Mouse (Mus musculus): ENCODE data around the gene Plxna4.

Gene Plxna4

DNA sequence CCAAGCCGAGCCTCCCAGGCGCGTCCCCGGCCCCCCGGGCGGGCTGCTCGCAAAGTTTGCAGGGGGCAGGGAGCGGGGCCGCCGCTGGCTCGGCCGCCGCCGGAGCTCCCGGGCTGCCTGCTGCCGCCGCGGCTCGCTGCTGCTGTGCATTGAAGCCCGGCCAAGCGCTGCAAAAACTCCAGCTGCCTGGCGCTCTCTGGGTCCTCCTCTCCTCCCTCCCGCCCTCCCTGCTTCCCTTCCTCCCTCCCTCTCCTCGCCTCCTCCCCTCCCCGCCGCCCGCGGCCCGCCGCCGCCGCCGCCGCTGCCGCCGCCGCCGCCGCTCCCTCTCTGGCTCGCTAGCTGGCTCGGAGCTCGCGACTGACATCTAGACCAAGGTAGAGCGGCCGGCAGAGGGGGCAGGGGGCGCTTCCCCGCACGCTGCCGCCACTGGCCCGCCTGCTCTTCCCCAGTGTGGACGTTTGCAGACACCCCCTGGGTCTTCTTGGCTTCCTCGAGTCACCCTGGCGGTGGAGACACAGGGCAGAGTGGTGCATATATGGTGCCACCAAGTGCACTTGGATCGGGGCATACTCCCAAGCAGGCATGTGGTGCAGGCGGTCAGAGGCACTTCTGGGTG, at the start of gene Plxna4:
Plxna4 (minus strand) TSS at position 137 of the 616 bp plus-strand sequence.
- no peak for DNase-seq (ENCODE audit: extremely low read depth, low read depth)

DNA sequence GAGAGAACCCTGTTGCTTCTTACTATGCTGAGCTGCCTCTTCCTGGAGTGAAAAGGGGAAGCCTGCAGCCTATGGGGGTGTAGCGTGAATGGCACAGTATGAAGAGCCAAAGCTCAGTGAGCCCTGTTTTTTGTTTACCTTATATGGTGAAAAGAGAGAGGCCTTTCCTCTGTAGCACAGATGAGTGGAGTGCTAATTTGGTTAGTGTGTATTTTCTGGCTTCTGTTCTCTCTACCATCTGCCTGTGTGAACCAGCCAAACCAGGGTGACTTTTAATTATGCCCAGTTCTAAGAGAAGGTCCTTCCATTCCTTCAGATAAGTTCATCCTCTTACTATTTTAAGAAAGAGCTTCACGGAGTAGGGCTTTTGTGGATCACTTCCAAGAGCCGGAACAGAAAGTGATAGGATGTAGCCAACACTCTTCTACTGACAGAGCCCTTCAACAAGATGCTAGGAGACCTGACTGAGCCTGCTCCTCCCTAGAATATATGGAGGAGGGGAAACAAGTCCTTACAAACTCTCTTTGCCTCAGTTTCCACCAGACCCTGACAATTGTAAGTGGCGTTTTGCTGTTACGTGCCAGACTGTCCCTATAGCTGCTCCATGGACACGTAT, 49.7 kb upstream of the Plxna4 start:
- DNase-seq (ENCODE audit: extremely low read depth, low read depth): no peak

DNA sequence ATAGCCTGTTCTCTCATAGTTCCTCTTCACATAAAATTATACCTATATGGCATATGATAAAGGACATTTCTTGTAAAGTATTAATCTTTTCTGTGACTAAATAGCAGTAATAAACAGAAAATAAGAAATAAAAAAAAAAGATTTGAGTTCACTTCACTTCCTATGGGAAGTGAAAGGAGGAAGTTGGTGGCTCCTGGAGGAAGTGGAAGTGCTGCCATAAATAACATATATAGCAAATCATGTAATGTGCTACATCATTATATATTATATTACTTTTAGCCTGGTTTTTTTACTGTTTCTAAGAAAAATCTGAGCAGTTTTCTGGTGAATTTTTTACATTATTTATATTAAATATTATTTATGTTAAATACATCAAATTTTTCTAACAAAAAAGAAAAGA, 22.7 kb upstream of the Plxna4 start:
- DNase-seq (ENCODE audit: extremely low read depth, low read depth): no peak

DNA sequence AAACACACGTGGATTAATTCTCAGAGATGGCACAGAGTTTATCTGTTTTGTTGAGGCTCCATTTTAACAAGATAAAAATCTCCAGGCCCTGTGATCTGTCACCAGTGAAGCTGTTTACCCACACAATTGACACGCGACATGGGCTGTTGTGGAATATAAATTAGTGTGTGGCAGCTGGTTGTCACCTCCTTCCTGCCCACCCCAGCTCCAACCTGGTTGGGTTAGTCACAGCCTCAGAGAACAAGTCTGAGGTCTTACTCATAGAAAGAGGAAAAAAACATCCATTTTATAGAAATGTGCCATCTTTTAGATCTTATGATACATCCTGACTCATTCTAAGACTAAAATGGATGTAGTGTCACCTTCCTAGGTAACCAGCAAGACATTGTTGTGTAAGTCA, 18.8 kb upstream of the Plxna4 start:
- no peak for DNase-seq (ENCODE audit: extremely low read depth, low read depth)

DNA sequence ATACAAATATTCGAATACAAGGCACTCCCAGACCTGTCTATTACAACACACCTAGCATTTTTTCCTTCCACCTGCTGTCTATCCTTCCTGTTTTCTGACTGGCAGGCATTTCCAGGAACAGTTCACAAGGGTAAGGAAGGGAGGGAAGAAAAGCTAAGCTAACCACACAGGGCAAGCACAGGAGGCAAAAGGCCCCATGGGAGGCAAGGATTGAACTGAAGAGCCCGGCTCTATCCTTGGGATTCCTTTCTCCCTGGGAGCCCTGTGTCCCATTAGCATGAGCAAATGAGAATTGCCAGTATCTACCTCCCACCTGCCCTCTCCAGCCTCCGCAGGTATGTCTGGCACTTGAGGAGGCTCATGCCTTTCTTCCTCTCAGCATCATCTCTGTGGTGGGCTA, 17.6 kb upstream of the Plxna4 start:
- DNase-seq (ENCODE audit: extremely low read depth, low read depth): no peak

DNA sequence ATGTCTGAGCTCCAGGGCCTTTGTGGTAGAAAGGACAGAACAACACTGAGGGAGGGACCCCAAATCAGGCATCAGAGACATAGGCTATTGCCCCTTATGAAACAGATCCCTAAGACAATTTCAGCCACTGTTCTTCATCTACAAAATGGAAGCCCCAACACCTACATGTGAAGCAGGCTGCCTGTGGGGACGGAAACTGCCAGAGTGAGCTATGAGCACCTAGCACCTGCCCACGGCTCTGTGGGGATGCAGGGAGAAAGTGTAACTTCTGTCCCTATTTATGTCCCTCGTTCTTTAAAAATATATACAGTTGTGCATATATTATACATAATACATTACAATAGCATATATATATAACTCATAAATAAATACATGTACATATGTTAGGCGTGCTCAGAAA, 16.9 kb upstream of the Plxna4 start:
- no peak for DNase-seq (ENCODE audit: extremely low read depth, low read depth)

DNA sequence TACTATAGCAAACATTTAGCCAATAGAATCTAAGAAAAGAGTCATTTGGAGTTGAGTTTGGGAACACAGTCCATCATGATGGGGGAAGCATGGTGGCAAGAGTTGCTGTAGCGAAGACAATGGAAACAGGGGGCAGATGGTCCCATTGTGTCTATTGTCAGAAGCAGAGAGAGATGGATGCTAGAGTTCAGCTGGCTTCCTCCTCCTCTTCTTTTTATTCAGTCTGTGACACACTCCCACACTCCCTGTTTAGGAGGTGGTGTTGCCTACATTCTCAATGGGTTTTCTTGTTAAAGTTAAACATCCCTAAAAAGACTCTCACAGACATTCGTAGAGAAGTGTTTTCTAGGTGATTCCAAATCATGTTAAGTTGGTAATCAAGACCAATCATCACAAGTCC, 14.1 kb upstream of the Plxna4 start:
- DNase-seq (ENCODE audit: extremely low read depth, low read depth): no peak

DNA sequence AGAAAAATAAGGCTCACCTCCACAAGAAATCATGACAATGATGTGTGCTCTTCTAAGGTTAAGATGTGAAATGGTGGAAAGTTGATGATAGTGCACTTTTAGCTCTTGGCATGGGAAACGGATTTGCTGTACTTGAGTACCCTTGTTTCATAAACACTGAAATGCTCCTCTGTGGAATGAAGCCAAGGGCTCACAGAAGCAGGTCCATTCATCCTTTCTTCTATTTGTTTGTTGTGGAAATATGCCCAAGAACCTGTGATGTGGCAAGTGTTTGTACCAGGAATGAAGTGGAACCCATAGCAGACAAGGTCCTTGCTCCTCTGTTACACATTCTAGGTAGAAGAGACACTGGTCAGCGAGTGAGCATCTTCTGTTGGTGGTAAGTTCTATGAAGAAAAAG, 13.3 kb upstream of the Plxna4 start:
- no peak for DNase-seq (ENCODE audit: extremely low read depth, low read depth)

DNA sequence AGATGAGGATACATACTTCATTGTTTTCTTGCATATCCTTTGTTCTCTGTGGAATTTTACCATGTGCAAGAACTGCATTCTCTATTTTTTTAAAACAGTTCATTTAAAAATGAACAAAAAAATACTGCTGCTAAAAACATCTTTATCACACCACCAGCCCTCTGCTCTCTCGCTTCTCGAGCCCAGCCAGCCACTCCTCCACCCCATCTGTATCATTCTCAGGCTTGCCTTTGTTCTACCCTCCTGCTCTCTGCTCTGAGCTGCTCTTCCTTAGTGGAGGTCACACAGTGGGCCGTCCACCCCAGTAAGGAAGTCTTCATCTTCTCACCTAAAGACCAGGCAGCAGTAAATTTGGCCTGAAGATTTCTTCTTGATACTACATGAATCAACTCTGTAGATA, 7.6 kb upstream of the Plxna4 start:
- DNase-seq (ENCODE audit: extremely low read depth, low read depth): no peak

DNA sequence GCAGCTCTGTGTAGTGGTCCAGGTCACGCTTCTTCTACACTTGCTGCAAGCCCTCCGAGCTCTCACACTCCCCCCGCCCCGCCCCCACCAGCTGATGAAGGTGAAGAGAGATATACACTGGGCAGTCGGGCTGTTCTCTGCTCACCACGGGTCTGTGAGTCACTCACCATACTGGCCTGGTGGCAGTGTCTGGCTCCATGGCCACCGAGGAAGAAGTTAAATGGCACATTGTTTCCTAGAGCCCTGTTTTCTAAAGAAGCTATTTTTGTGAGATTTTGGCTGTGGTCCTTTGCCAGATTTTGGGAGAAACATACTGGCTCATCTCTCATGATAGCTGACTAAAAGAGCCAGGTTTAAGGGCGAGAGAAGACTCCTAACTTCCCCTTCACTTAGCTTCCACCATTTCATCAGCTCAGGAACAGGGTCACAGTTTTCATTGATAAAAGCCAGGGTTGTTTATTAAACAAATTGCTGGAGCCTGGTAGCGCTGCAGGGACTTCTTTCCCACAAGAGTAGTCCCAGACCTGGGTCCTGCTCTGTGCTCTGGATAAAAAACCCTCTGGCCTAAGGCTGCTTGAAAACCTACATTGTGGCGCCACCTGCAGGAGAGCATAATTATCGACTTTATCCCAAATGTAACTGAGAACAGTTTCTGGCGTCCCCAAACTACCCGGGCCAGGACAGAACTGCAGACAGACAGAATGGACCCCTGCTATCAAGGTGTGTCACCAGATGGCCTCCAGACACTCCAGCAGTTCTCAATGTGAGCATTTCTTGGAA, 3.2 kb upstream of the Plxna4 start:
- DNase-seq (ENCODE audit: extremely low read depth, low read depth): no peak

DNA sequence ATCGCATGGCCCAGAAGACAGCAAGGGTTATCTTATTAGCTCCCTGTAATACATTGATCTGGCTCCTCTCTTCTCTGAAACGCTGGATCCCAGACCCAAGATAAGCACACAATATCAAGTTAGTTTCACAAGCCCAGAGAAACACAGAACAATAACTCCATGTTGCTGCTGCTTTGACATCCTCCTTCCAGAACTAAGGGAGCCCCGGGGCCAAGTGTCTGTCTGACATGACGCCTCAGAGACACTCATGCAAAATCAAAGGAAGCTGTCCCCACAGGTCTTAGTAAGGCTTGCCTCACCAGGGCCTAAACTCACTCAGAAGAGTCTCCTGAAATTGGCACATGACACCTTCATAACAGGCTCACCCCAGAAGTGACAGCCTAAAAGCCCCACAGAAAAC, 1.6 kb upstream of the Plxna4 start:
- no peak for DNase-seq (ENCODE audit: extremely low read depth, low read depth)

DNA sequence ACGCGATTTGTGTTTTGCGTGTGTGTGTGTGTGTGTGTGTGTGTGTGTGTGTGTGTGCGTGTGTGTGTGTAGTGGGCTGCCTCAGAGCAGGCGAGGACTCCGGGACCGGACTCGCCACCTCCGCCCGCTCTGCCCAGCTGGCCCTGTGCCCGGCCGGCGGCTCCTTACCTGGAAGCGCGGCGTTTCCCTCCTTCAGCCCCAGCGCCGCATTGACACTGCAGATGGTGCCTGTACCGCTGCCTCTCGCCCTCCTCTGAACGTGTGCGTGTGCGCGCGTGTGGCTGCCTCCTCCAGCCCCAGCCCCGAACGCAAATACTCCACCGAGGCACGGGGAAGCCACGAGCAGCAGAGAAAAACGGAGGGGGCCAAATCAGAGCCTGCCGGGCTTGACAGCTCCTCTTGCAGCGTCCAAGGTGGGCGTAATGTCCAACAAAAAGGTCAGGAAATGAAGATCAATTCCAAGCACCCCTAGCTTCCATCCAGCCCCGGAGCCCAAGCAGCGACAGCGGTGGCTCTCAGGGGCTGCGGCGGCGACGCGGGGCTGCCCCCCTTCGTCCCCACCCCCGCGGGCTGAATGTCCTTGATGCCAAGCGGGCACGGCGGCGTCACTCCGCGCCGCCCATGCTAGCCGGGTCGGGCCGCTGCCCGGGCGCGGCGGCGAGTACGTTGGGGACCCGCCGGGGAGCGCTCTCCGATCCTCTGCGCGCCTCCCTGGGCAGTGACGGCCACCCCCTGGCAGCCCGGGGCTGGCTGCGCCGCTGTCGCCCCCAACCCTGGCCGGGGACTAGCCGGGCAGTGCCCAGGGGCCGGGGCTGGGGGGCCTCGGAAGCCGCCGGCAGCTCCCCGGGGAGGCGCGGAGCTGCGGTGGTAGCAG, 619 bp downstream of the Plxna4 start:
- no peak for DNase-seq (ENCODE audit: extremely low read depth, low read depth)

DNA sequence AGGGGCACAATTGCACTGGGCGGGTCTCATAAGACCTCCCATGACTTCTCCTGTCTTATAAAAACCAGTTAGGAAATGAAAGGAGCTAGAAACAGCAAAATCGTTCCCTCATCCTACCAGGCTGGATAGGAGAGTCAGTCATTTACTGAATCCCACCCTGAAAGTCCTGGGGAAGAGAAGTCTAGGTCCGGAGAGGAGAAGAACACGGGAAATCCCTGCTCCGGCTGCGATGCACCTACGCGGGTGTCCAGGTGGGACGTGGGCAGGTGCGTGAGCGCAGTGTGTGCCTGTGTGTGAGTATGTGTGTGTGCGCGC, 1.2 kb downstream of the Plxna4 start:
- no peak for DNase-seq (ENCODE audit: extremely low read depth, low read depth)

DNA sequence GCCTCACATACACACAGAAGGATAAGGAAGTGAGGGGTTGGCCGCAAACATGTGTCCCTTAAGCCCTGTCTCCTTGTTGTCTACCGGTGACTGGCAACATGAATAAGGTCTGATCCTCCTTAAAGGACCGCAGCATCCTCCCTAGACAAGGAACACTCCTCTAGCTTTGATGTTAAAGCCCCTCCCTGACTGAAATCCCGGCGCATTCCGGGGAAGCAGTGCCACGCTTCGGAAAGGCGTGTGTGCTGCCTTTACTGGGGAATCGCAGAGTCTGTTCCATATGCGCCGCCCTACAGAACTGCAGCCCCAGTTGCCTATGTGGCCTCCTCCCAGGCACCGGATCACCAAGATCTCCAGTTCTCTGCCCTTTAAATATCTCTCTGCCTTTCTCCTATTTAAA, 1.6 kb downstream of the Plxna4 start:
- DNase-seq (ENCODE audit: extremely low read depth, low read depth): no peak

DNA sequence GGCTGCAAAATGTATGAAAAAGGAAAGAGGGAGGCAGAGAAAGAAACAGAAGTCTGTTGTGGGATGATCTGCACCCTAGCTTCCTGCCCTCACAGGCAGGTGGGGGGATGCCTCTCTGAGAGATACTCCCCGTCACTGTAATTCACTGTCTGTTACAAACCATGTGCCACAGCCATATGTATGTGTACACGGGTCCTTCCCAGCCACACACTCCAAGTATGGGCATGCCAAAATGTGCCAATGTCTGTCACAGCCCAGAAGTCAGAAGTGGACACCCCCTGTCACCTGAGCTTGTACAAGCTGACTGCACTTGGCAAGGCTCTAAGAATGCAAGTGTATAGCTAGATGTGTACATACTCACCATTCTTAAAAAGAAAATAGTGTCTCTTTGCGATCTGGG, 2.8 kb downstream of the Plxna4 start:
- no peak for DNase-seq (ENCODE audit: extremely low read depth, low read depth)

DNA sequence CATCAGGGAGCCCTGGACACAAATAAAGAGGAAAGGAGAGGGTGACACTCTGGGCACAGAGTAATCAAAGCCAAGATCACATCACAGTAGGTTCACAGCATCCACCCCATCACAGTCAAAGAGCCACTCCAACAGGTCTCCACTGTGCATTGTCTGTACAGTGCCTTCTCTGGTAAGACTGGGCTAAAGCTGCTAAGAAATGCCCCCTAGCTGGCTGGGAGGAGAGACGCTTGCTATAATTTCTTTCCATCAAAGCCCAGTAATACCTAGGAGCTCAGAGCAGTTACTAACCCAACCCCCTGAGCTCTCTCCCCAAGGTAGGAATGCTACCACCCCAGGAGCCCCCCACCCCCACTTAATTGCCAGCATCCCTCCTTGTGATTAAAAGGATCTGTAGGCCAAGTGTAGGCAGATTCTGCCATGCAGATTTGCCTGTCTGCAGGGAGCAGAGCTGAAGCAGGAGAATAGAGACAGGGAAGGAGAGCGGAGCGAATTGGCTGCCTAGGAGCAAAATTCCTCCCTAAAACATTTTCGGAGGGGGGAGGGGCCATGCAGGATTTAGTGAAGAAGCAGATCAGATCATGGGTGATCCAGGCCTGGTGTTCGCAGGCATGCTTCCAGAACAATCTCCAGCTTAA, 3.6 kb downstream of the Plxna4 start:
- no peak for DNase-seq (ENCODE audit: extremely low read depth, low read depth)

DNA sequence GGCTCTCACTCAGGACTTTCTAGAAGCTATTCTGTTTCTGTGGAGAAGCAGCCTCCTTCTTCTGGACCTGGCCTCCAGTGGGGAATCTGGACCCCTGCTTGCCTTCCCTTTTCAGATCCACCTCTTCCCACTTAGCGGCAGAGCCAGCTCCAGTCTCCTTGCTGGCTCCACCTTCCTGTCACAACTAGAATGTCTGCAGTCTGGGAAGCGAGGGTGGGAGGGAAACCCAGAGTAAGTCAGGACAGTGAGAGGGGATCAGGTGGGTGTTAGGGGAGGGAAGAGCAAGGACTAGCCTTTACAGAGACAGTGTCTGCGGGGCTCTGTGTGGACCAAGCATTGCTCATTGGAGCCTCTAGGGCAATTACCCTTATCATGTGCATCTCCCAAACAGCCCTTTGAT, 4.4 kb downstream of the Plxna4 start:
- no peak for DNase-seq (ENCODE audit: extremely low read depth, low read depth)

DNA sequence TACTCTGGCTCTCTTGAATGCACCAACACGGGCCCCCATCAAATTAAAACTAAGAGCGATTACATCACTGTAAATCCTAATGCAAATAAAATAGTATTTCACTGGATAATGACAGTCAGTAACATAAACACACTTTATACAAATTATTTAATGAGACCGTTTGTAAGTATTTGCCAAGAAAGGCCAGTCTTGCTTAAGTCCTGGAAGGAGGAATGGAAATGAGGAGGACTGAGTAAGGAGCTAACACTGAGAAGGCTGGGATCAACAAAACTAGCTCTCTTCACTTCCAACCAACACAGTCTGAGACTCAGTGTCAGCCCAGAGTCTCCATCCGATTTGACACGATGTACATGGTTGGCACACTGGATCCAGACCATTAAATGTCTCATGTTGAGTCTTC, 16.5 kb downstream of the Plxna4 start:
- DNase-seq (ENCODE audit: extremely low read depth, low read depth): no peak

DNA sequence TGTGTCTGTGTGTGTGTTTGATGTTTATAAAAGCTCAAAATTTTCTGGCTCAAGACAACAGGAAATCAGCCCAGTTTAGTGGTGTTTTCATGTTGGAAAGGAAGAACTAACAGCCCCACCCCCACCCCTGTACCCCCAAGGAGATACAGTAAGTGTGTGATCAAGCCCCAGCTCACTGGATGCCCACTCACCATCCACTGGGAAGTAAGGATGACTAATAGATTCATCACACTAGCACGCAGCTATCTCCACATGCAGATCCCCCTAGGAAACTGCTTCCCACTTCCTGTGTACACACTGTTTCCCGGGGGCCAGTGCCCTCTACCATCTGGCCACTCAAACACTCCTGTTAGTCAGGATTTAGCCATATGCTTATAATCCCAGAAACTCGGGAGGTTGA, 17.5 kb downstream of the Plxna4 start:
- DNase-seq (ENCODE audit: extremely low read depth, low read depth): peak; percentile 59

DNA sequence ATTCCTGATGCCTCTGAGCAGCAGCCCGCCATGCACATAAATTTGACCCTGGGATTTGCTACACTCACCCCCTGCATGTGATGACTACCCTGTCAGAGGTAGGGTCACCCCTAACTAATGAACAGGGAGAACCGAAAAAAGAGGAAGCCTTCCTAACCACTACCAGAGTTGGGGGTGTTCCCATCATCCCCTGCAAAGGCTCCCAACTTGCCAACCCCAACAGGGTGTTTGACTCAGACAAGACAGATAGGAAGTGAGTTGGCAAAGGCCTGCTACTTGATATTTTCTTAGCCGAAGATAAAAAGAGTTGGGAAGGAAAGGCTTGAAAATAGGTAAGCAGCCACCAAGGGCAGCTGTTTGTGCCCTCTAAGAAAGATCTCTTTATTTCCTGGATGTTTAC, 18.1 kb downstream of the Plxna4 start:
- peak; percentile 96 for DNase-seq (ENCODE audit: extremely low read depth, low read depth)

DNA sequence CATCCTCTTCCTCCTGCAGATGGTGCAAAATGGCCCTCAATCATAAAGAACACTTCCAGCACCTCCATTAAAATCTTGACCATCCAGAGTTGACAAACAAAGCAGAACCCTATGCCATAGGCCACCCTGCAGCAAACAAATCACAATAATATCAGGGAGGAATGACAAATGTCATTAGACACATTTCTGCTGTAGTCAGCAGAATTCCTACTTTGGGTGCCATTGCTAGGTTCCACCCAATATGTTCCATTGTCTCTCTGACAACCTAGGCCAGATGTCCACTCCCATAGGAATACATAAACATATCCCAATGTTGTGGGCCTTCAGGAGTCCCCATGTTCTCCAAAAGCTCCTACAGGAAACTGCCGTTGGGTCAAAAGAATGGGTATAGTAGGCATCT, 41.1 kb downstream of the Plxna4 start:
- no peak for DNase-seq (ENCODE audit: extremely low read depth, low read depth)

DNA sequence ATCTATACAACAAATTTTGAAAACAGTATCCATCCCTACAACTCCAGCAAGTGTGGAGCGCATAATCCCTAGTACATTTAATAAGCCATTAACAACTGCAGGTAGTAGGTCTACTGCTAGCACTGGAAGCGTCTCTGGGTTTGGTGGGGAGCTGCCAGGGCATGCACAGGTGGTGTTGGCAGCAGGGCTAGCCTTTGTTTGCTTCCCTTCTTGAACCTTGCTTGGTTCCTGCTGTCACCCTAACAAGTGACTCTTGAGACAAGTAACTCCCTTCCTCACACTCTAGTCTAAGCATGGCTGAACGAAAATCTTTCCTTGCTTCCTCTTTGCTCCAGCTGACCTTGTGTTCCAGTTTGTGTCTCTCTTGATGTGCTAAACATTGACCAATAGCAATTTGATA, 44.0 kb downstream of the Plxna4 start:
- no peak for DNase-seq (ENCODE audit: extremely low read depth, low read depth)
